Mouse (Mus musculus): Measurements from ENCODE around the gene Tesc.

- TF ChIP-seq CTCF (IDR thresholded peaks at IDR 0.05; ENCODE audit: low read depth, low read length): no peak
- TF ChIP-seq TAL1 (conservative IDR thresholded peaks at IDR 0.05; ENCODE audit: low read depth, low read length): no peak
- no peak for TF ChIP-seq GATA1 (IDR thresholded peaks at IDR 0.05; ENCODE audit: borderline replicate concordance, low read length)
These were observed 1.2 kb upstream of the Tesc start for GRCm38 (mm10) chr5:118026343-118026742.
